Mouse (Mus musculus) brain, embryonic 18.5 days (tissue): ENCODE results near the gene Fpr-rs6.

Source experiments
- DNase-seq: peaks from one replicate; pipeline ENCODE4 v3.0.0-alpha.2; 2012; ENCODE audit warnings: low read depth, low spot score

Gene Fpr-rs6

DNA sequence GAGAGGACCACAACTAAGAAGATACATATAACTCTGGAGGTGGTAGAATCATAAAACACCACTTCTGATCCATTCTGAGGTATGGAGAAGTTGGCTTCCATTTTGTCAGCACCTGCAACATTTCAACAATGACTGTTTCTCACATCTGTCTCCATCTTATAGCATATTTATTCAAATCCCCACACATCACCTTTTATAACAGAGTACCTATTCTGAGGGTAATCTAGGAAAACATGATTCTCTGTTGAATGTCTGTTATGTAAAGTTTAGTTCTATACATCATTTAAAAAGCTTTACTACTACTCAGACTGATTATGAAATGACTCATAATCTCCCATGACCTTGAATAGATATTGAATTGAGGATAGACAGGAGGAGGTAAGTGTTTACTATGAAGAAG, at the start of gene Fpr-rs6:
Gene Fpr-rs6 (minus strand): TSS at position 101 of the 400 bp plus-strand sequence.
- DNase-seq: no peak
